Mouse (Mus musculus): ENCODE data around the gene C2cd4c. TPM values are rescaled to one million over a fixed set of nuclear protein-coding genes. Genes with fewer than 3 reads are reported as not detected.

Gene C2cd4c
- polyA plus RNA-seq, 1 experiment from 2014 or later, result 0.08 TPM

DNA sequence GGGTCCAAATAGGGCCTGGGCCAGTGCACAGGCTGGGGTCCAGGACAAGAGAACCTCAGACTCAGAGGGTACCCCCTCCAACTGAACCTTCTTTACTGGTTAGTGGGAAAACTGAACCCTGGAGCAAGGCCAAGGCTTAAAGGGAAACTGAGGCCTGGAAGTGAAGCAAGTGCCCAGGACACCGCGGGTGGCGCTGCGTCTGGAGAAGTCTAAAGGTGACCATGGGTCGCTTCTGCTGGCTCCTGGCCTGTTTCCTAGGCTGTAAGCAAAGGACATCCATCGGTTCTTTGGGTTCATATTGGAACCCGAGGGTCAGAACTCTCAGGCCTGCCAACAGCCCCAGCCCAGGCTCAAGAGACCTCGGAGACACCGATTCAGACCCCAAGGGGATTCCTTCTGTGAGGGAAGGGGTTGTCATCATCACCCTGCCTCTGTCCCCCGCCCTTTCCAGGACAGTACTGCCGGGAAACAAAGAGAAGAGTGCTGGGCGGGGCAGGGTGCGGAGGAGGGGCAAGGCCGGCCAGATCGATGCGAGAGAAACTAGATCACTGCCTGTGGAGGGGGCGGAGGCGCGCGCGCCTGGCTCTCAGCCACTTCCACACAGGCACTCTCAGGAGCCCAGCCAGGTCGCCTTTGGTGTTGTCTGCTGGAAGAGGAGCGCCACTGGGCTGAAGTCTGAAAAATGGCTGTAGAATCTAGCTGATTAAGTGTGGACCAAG lies 24.8 kb upstream of the C2cd4c start:
- Histone ChIP-seq H3K27me3 (ENCODE audit: control insufficient read depth, insufficient read depth, low read length) (0 out of 2 replicates have a peak, but pooled peaks cover 2% of the 10 kb centered on the region), H3K4me1 (ENCODE audit: control insufficient read depth, insufficient read depth, low read length) (peaks cover 8% of the 10 kb centered on the region), H3K36me3 (ENCODE audit: control insufficient read depth, insufficient read depth, low read length) (no peaks in the 10 kb centered on the region), H3K9me3 (ENCODE audit: control insufficient read depth, low read length) (no peaks in the 10 kb centered on the region), H3K4me3 (ENCODE audit: low read depth, low read length) (peak overlapping the region; percentile 85; the same call in 1 of the 2 replicates), H3K4me2 (ENCODE audit: low read depth) (peak overlapping the region; percentile 91), H3K27ac (ENCODE audit: low read depth, low read length) (peak overlapping the region; percentile 73), H3K9ac (ENCODE audit: low read length) (peak overlapping the region; percentile 89)
- ATAC-seq (ENCODE audit: insufficient read depth, low FRiP score, low TSS enrichment) (peak; percentile 42), DNase-seq (ENCODE audit: low spot score) (peak; percentile 72)
- 5% methylated on average over 23 of the region's 23 CpGs for WGBS

- H3K9ac ChIP-seq (ENCODE audit: low read length), result peak within 1 kb of the TSS; percentile 89
- DNase-seq (ENCODE audit: low spot score) (peak; percentile 85), ATAC-seq (ENCODE audit: insufficient read depth, low FRiP score, low TSS enrichment) (peak; percentile 86)
- no peaks in the 10 kb centered on the region for H3K36me3 ChIP-seq (ENCODE audit: control insufficient read depth, insufficient read depth, low read length)
- H3K9me3 ChIP-seq (ENCODE audit: control insufficient read depth, low read length), result no peaks in the 10 kb centered on the region
- peak within 1 kb of the TSS; percentile 91 for H3K4me2 ChIP-seq (ENCODE audit: low read depth)
- H3K27me3 ChIP-seq (ENCODE audit: control insufficient read depth, insufficient read depth, low read length), result 0 out of 2 replicates have a peak, but pooled peaks cover 2% of the 10 kb centered on the region
- peaks cover 8% of the 10 kb centered on the region for H3K4me1 ChIP-seq (ENCODE audit: control insufficient read depth, insufficient read depth, low read length)
- under 1% methylated on average over 87 of the region's 116 CpGs for WGBS
- peak within 1 kb of the TSS; percentile 85 for H3K4me3 ChIP-seq (ENCODE audit: low read depth, low read length)
- H3K27ac ChIP-seq (ENCODE audit: low read depth, low read length), result peak within 1 kb of the TSS; percentile 88
These were observed 23.6 kb upstream of the C2cd4c start, which contains the start of gene Shc2 for GRCm38 (mm10) chr10:79637128-79638110. Gene Shc2 (minus strand): TSS chr10:79637918.

DNA sequence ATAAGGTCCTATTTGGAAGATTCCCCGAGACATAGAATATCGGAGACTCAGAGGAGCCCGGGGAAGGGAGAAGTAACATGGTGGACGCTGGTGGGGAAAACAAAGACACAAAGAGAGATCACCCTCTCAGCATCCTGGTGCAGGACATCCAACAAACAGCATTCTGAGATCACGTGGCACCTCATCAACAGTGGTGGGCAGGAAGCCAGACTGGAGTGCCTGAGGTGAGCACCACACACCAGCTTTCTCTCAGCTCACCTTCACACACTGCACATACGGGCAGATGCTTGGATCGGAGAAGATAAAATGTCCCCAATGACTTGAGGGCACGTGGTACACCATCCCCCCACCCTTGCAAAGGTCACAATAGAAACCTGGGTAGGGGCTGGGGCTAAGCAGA lies 22.5 kb upstream of the C2cd4c start:
- Histone ChIP-seq H3K27me3 (ENCODE audit: control insufficient read depth, insufficient read depth, low read length) (0 out of 2 replicates have a peak, but pooled peaks cover 2% of the 10 kb centered on the region), H3K27ac (ENCODE audit: low read depth, low read length) (no peak overlapping the region), H3K4me1 (ENCODE audit: control insufficient read depth, insufficient read depth, low read length) (peaks cover 8% of the 10 kb centered on the region), H3K4me3 (ENCODE audit: low read depth, low read length) (peak overlapping the region; percentile 85; the same call in 1 of the 2 replicates), H3K9me3 (ENCODE audit: control insufficient read depth, low read length) (no peaks in the 10 kb centered on the region), H3K4me2 (ENCODE audit: low read depth) (peak overlapping the region; percentile 91), H3K36me3 (ENCODE audit: control insufficient read depth, insufficient read depth, low read length) (no peaks in the 10 kb centered on the region), H3K9ac (ENCODE audit: low read length) (peak overlapping the region; percentile 89)
- ATAC-seq (ENCODE audit: insufficient read depth, low FRiP score, low TSS enrichment), result no peak
- no peak for DNase-seq (ENCODE audit: low spot score)
- 80% methylated on average over 8 of the region's 8 CpGs for WGBS

DNA sequence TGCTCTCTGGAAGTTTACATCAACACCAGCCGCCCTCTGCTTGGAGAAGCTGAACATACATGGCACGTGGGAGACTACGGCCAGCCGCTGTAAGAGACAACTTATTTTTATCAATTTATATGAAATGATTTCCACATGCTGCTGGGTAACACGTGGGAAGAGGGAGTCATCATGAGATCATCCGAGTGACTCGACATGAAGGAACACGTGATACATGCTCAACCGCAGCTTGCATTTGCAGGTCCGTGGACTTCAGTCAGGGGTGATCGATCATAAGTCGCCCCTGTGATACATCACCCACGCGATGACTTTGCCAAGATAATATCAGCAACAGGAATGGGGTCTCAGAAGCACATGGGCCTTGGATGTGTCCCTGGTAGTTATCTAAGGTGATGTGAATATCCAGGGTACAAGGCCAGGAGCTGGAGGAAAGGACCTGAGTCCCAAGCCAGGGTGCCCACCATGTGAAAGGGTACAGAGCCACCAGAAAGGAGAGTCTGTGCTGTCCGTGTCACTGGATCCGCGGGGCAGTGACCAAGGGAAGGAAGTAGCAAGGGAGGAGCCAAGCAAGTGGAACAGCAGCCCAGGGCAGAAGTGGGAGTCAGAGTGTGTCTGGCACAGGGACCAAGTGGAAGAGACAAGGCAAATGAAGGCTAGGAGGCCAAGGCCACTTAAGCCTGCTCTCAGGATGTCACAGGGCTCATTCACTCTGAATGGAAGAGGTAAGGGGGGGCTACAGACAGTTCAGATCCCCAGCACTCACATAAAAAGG lies 19.4 kb upstream of the C2cd4c start:
- peaks cover 1% of the 10 kb centered on the region for H3K4me1 ChIP-seq (ENCODE audit: control insufficient read depth, insufficient read depth, low read length)
- H3K36me3 ChIP-seq (ENCODE audit: control insufficient read depth, insufficient read depth, low read length), result no peaks in the 10 kb centered on the region
- H3K4me3 ChIP-seq (ENCODE audit: low read depth, low read length), result no peak overlapping the region
- no peaks in the 10 kb centered on the region for H3K27me3 ChIP-seq (ENCODE audit: control insufficient read depth, insufficient read depth, low read length)
- WGBS, result 86% methylated on average over 17 of the region's 17 CpGs
- no peak for ATAC-seq (ENCODE audit: insufficient read depth, low FRiP score, low TSS enrichment)
- no peak overlapping the region for H3K27ac ChIP-seq (ENCODE audit: low read depth, low read length)
- no peak for DNase-seq (ENCODE audit: low spot score)
- no peak overlapping the region for H3K9ac ChIP-seq (ENCODE audit: low read length)
- H3K9me3 ChIP-seq (ENCODE audit: control insufficient read depth, low read length), result no peaks in the 10 kb centered on the region
- H3K4me2 ChIP-seq (ENCODE audit: low read depth), result no peak overlapping the region

DNA sequence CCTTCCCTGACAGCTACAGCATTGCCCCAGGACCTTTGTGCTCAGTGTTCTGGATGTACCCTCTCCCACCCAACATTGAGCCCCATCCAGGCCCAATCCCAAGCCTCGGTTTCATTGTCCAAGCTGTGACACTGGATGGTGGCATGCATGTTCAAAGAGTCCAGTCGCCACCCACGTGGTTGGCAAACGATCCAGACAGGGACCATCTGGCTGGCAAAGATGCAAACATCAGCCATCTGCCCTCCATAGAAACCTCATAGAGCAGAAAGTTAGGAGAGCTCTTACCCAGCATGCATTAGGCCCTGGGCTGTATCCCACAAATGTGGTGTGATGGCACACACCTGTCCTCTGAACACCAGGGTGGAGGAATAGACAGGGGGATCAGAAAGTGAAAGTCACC lies 17.6 kb upstream of the C2cd4c start:
- Histone ChIP-seq H3K27ac (ENCODE audit: low read depth, low read length) (no peak overlapping the region), H3K4me1 (ENCODE audit: control insufficient read depth, insufficient read depth, low read length) (no peaks in the 10 kb centered on the region), H3K9me3 (ENCODE audit: control insufficient read depth, low read length) (no peaks in the 10 kb centered on the region), H3K9ac (ENCODE audit: low read length) (no peak overlapping the region), H3K27me3 (ENCODE audit: control insufficient read depth, insufficient read depth, low read length) (no peaks in the 10 kb centered on the region), H3K4me3 (ENCODE audit: low read depth, low read length) (no peak overlapping the region), H3K4me2 (ENCODE audit: low read depth) (no peak overlapping the region), H3K36me3 (ENCODE audit: control insufficient read depth, insufficient read depth, low read length) (no peaks in the 10 kb centered on the region)
- 79% methylated on average over 4 of the region's 4 CpGs for WGBS
- DNase-seq (ENCODE audit: low spot score) (no peak), ATAC-seq (ENCODE audit: insufficient read depth, low FRiP score, low TSS enrichment) (no peak)

DNA sequence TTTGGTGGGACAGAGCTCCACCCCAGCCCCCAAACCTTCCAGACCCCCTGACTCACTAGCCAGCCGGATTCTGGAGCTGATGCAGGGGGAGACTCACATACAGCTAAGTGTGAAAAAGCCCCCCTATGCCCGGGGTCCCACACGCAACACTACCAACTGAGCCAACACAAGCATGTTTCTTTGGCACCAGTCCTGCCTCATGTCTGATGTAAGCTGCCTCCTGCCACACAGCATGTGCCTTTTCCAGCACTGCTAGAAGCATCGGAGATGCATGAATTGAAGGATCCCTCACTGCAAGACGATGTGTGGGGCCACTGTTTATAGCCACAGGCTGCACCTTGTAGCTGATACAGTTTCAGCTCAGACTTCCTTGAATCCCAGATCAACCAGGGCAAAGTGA lies 14.6 kb upstream of the C2cd4c start:
- no peak overlapping the region for H3K4me2 ChIP-seq (ENCODE audit: low read depth)
- no peaks in the 10 kb centered on the region for H3K4me1 ChIP-seq (ENCODE audit: control insufficient read depth, insufficient read depth, low read length)
- H3K4me3 ChIP-seq (ENCODE audit: low read depth, low read length), result no peak overlapping the region
- WGBS, result 83% methylated on average over 5 of the region's 5 CpGs
- no peak overlapping the region for H3K9ac ChIP-seq (ENCODE audit: low read length)
- DNase-seq (ENCODE audit: low spot score), result no peak
- H3K27me3 ChIP-seq (ENCODE audit: control insufficient read depth, insufficient read depth, low read length), result no peaks in the 10 kb centered on the region
- no peak overlapping the region for H3K27ac ChIP-seq (ENCODE audit: low read depth, low read length)
- H3K9me3 ChIP-seq (ENCODE audit: control insufficient read depth, low read length), result no peaks in the 10 kb centered on the region
- no peak for ATAC-seq (ENCODE audit: insufficient read depth, low FRiP score, low TSS enrichment)
- no peaks in the 10 kb centered on the region for H3K36me3 ChIP-seq (ENCODE audit: control insufficient read depth, insufficient read depth, low read length)

- no peak overlapping the region for H3K4me2 ChIP-seq (ENCODE audit: low read depth)
- H3K27me3 ChIP-seq (ENCODE audit: control insufficient read depth, insufficient read depth, low read length), result no peaks in the 10 kb centered on the region
- no peaks in the 10 kb centered on the region for H3K9me3 ChIP-seq (ENCODE audit: control insufficient read depth, low read length)
- 84% methylated on average over 10 of the region's 10 CpGs for WGBS
- no peak for ATAC-seq (ENCODE audit: insufficient read depth, low FRiP score, low TSS enrichment)
- no peak overlapping the region for H3K27ac ChIP-seq (ENCODE audit: low read depth, low read length)
- H3K4me3 ChIP-seq (ENCODE audit: low read depth, low read length), result no peak overlapping the region
- no peaks in the 10 kb centered on the region for H3K4me1 ChIP-seq (ENCODE audit: control insufficient read depth, insufficient read depth, low read length)
- H3K9ac ChIP-seq (ENCODE audit: low read length), result no peak overlapping the region
- no peak for DNase-seq (ENCODE audit: low spot score)
- no peaks in the 10 kb centered on the region for H3K36me3 ChIP-seq (ENCODE audit: control insufficient read depth, insufficient read depth, low read length)
These were observed 12.3 kb upstream of the C2cd4c start for GRCm38 (mm10) chr10:79626156-79626555.

DNA sequence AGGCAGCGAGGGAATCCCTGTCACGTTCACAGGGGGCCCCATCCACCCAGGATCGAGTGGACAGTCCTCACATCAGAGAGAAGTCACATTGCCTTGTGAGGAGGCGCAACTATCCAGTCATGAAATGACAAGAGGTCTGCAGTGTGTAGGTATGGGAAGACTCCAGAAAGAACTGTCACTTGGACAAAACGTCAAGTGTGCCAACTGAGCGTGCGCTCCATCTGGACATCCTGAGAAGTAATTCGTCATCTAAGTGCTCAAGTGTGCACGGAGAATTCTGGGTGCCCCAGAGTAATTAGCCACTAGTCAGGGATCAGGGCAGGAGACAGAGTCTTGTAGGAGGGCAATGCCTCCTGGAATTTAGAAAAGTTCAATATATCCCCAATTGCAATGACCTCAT lies 11.6 kb upstream of the C2cd4c start:
- Histone ChIP-seq H3K27ac (ENCODE audit: low read depth, low read length) (no peak overlapping the region), H3K9ac (ENCODE audit: low read length) (no peak overlapping the region), H3K4me2 (ENCODE audit: low read depth) (no peak overlapping the region), H3K4me3 (ENCODE audit: low read depth, low read length) (no peak overlapping the region), H3K36me3 (ENCODE audit: control insufficient read depth, insufficient read depth, low read length) (no peaks in the 10 kb centered on the region), H3K4me1 (ENCODE audit: control insufficient read depth, insufficient read depth, low read length) (no peaks in the 10 kb centered on the region), H3K27me3 (ENCODE audit: control insufficient read depth, insufficient read depth, low read length) (no peaks in the 10 kb centered on the region), H3K9me3 (ENCODE audit: control insufficient read depth, low read length) (no peaks in the 10 kb centered on the region)
- WGBS, result 86% methylated on average over 9 of the region's 9 CpGs
- no peak for DNase-seq (ENCODE audit: low spot score)
- ATAC-seq (ENCODE audit: insufficient read depth, low FRiP score, low TSS enrichment), result no peak

All from neural tube, embryonic 11.5 days (tissue).